Mouse (Mus musculus): ENCODE results near the gene Prg2. TPM values are rescaled to one million over a fixed set of nuclear protein-coding genes. Genes with fewer than 3 reads are reported as not detected.

Prg2 gene
- polyA plus RNA-seq, 1 experiment from 2014 or later: 1.1 TPM

DNA sequence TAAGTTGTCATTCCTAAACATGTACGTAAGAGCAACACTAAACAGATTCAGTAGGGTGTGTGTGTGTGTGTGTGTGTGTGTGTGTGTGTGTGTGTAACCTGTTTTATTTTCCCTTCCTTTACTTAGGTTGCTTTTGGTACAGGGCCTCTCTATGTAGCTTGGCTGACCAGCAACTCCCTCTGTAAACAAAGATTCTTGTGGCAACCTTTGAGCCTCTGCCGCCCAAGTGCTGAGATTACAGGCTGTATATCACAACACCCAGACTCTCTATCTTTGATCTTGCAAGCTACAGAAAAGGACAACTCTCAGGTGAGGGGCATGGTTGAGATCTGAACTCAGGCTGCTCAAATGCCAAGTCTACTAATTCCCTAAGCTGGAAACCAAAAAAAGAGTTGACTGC is 29.0 kb downstream of the Prg2 start:
- Histone ChIP-seq H3K9me3 (replicated peaks; ENCODE audit: control insufficient read depth, low read length) (no peaks in the 10 kb centered on the region), H3K27ac (ENCODE audit: low read depth, low read length) (no peak overlapping the region), H3K4me1 (ENCODE audit: control insufficient read depth, insufficient read depth, low read length) (peaks cover 26% of the 10 kb centered on the region), H3K36me3 (ENCODE audit: control insufficient read depth, insufficient read depth, low read length) (no peaks in the 10 kb centered on the region), H3K4me2 (no peak overlapping the region), H3K27me3 (ENCODE audit: control insufficient read depth, insufficient read depth, low read length) (no peaks in the 10 kb centered on the region), H3K4me3 (ENCODE audit: low read depth, low read length) (no peak overlapping the region), H3K9ac (ENCODE audit: low read depth, low read length) (no peak overlapping the region)
- no peak for ATAC-seq (replicated peaks; ENCODE audit: insufficient number of reproducible peaks, low FRiP score, low TSS enrichment)
- WGBS (ENCODE audit: insufficient replicate concordance): 77% methylated on average over 2 of the region's 2 CpGs

DNA sequence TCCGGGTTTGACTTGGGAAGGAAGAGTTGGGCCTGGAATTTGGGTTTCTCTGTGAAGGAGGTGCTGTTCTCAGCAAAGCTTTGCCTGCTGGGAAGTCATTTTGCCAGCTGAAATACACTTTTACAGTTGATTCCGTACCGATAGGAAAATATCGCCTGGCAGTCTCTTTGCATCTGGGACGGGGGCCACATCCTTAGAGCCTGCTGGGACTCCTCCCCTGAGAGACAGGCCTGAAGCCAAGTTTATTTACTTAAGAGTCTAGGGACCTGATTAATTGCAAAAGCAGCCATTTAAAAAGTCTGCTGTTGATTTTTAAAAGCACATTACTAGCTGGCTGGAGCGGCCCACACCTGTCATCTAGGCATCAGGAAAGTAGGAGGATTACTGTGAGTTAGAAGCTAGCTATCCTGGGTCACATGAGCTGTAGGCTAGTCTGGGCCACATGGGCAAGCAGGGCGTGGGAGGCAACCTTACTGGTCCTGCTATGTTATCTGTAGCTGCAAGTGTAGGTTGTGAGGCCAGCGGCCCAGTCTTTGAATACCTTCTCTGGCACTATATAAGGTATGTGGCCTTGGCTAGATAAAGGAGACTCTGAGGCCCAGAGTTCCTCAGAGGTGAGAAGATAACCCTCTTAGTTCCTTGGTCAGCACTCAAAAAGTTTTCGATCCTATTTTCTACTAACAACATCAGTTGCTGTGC is 31.8 kb downstream of the Prg2 start:
- ATAC-seq (replicated peaks; ENCODE audit: insufficient number of reproducible peaks, low FRiP score, low TSS enrichment): peak; percentile 91
- WGBS (ENCODE audit: insufficient replicate concordance): 27% methylated on average over 9 of the region's 9 CpGs
- H3K4me1 ChIP-seq (ENCODE audit: control insufficient read depth, insufficient read depth, low read length): peaks cover 29% of the 10 kb centered on the region
- no peak overlapping the region; the same call in 1 of the 2 replicates for H3K9ac ChIP-seq (ENCODE audit: low read depth, low read length)
- H3K4me3 ChIP-seq (ENCODE audit: low read depth, low read length): no peak overlapping the region
- no peaks in the 10 kb centered on the region for H3K27me3 ChIP-seq (ENCODE audit: control insufficient read depth, insufficient read depth, low read length)
- peak overlapping the region; percentile 41 for H3K4me2 ChIP-seq
- H3K36me3 ChIP-seq (ENCODE audit: control insufficient read depth, insufficient read depth, low read length): no peaks in the 10 kb centered on the region
- peak overlapping the region; percentile 85 for H3K27ac ChIP-seq (ENCODE audit: low read depth, low read length)
- no peaks in the 10 kb centered on the region for H3K9me3 ChIP-seq (replicated peaks; ENCODE audit: control insufficient read depth, low read length)

DNA sequence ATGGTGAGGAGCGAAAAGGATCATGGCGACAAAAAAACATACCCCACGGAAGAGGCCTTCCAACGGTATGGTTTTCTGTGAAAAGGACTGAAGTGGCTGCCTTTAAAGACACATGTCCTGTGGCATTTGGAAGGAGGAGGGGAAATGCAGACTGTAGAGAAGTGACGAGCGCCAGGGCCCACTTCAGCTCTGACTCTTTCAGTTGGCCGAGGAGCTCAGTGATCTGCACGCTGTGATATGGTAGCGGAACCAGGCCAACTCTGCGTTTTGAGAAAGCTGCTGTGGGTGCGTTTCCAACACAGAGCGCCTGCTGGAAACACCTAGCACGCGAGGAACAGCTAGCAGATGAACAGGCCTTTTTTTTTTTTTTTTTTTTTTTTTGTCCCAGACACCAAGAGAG is 32.4 kb downstream of the Prg2 start:
- Histone ChIP-seq H3K9ac (ENCODE audit: low read depth, low read length) (peak overlapping the region; percentile 28; the same call in 1 of the 2 replicates), H3K4me3 (ENCODE audit: low read depth, low read length) (no peak overlapping the region), H3K36me3 (ENCODE audit: control insufficient read depth, insufficient read depth, low read length) (no peaks in the 10 kb centered on the region), H3K4me1 (ENCODE audit: control insufficient read depth, insufficient read depth, low read length) (peaks cover 29% of the 10 kb centered on the region), H3K9me3 (replicated peaks; ENCODE audit: control insufficient read depth, low read length) (no peaks in the 10 kb centered on the region), H3K27me3 (ENCODE audit: control insufficient read depth, insufficient read depth, low read length) (no peaks in the 10 kb centered on the region), H3K4me2 (peak overlapping the region; percentile 41), H3K27ac (ENCODE audit: low read depth, low read length) (peak overlapping the region; percentile 85)
- peak; percentile 65; the same call in 1 of the 2 replicates for ATAC-seq (replicated peaks; ENCODE audit: insufficient number of reproducible peaks, low FRiP score, low TSS enrichment)
- 60% methylated on average over 14 of the region's 14 CpGs for WGBS (ENCODE audit: insufficient replicate concordance)

DNA sequence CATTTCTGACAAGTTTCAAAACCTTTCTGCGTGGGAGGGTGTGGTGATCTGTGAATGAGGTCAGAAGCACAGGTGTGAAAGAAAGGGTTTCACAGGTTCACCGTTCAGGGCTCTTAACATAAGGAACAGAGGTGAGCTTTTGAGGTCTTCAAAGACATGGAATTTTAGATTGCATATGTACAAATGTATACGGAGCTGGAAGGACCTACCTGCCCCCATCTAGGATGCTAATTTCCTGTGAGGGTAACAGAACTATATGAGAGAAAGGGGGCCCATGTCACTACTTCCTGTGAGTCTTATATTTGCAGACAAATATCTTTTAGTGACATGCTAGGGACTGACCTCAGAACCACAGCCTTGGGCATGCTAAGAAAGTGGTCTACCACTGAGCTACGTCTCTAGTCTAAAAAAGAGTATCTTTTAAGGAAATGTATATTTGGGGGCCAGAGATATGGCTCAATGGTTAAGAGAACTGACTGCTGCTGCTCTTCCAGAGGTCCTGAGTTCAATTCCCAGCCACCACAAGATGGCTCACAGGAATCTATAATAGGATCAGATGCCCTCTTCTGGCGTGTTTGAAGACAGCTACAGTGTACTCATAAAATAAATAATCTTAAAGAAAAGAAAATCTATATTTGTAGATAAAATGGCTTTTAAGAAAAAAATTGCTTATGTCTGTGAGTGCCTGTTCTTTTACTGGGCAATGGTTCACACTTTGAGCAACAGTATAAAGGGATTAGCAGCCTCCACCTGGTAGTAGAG is 33.7 kb downstream of the Prg2 start:
- no peak overlapping the region for H3K27ac ChIP-seq (ENCODE audit: low read depth, low read length)
- peaks cover 29% of the 10 kb centered on the region for H3K4me1 ChIP-seq (ENCODE audit: control insufficient read depth, insufficient read depth, low read length)
- no peaks in the 10 kb centered on the region for H3K27me3 ChIP-seq (ENCODE audit: control insufficient read depth, insufficient read depth, low read length)
- 80% methylated on average over 5 of the region's 5 CpGs for WGBS (ENCODE audit: insufficient replicate concordance)
- H3K9me3 ChIP-seq (replicated peaks; ENCODE audit: control insufficient read depth, low read length): no peaks in the 10 kb centered on the region
- no peaks in the 10 kb centered on the region for H3K36me3 ChIP-seq (ENCODE audit: control insufficient read depth, insufficient read depth, low read length)
- H3K9ac ChIP-seq (ENCODE audit: low read depth, low read length): no peak overlapping the region
- H3K4me2 ChIP-seq: no peak overlapping the region
- ATAC-seq (replicated peaks; ENCODE audit: insufficient number of reproducible peaks, low FRiP score, low TSS enrichment): no peak
- H3K4me3 ChIP-seq (ENCODE audit: low read depth, low read length): no peak overlapping the region

DNA sequence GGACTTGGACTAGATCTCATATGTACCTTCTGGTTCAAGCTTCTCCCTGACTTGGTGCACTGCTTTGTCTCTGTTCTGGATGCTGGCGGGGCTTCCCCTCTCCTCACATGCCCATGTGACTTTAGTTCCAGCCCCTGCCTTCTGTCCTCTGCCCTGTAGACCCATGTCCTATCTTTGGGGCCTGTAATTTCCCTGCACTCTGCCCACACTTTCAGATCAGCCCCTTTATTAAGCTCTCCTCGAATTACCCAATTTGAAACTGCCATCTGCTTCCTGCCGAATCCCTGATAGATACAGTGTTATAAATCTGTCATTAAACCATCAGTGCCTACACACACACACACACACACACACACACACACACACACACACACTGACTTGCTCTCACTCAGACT is 34.3 kb downstream of the Prg2 start:
- Histone ChIP-seq H3K4me1 (ENCODE audit: control insufficient read depth, insufficient read depth, low read length) (peaks cover 29% of the 10 kb centered on the region), H3K27me3 (ENCODE audit: control insufficient read depth, insufficient read depth, low read length) (no peaks in the 10 kb centered on the region), H3K4me2 (no peak overlapping the region), H3K9me3 (replicated peaks; ENCODE audit: control insufficient read depth, low read length) (no peaks in the 10 kb centered on the region), H3K9ac (ENCODE audit: low read depth, low read length) (no peak overlapping the region), H3K4me3 (ENCODE audit: low read depth, low read length) (no peak overlapping the region), H3K36me3 (ENCODE audit: control insufficient read depth, insufficient read depth, low read length) (no peaks in the 10 kb centered on the region), H3K27ac (ENCODE audit: low read depth, low read length) (no peak overlapping the region)
- WGBS (ENCODE audit: insufficient replicate concordance): 41% methylated on average over 3 of the region's 3 CpGs
- ATAC-seq (replicated peaks; ENCODE audit: insufficient number of reproducible peaks, low FRiP score, low TSS enrichment): no peak

DNA sequence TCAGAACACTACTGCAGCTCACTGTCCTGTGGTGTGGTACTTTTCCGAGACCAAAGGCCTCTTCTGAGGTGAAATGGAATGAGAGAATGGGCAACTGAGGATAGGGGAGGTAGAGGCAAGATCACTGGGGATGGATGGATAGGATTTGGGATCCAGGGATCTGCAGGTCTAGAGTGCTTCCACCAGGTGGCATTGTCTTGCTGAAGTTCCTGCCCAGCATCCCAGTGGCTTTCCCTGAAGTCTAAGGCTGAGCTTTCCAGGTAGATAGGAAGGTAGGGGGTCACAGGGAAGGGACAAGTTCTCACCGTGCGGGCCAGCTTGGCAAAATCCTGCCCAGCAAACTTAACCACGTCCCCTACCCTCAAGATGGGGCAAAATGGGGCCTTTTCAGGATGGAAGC is 41.8 kb downstream of the Prg2 start:
- H3K4me3 ChIP-seq (ENCODE audit: low read depth, low read length): no peak overlapping the region
- no peak for ATAC-seq (replicated peaks; ENCODE audit: insufficient number of reproducible peaks, low FRiP score, low TSS enrichment)
- 13% methylated on average over 4 of the region's 4 CpGs for WGBS (ENCODE audit: insufficient replicate concordance)
- no peaks in the 10 kb centered on the region for H3K36me3 ChIP-seq (ENCODE audit: control insufficient read depth, insufficient read depth, low read length)
- no peaks in the 10 kb centered on the region for H3K4me1 ChIP-seq (ENCODE audit: control insufficient read depth, insufficient read depth, low read length)
- H3K9me3 ChIP-seq (replicated peaks; ENCODE audit: control insufficient read depth, low read length): no peaks in the 10 kb centered on the region
- no peak overlapping the region for H3K9ac ChIP-seq (ENCODE audit: low read depth, low read length)
- no peak overlapping the region for H3K4me2 ChIP-seq
- peaks cover 2% of the 10 kb centered on the region; the same call in 1 of the 2 replicates for H3K27me3 ChIP-seq (ENCODE audit: control insufficient read depth, insufficient read depth, low read length)
- no peak overlapping the region for H3K27ac ChIP-seq (ENCODE audit: low read depth, low read length)

DNA sequence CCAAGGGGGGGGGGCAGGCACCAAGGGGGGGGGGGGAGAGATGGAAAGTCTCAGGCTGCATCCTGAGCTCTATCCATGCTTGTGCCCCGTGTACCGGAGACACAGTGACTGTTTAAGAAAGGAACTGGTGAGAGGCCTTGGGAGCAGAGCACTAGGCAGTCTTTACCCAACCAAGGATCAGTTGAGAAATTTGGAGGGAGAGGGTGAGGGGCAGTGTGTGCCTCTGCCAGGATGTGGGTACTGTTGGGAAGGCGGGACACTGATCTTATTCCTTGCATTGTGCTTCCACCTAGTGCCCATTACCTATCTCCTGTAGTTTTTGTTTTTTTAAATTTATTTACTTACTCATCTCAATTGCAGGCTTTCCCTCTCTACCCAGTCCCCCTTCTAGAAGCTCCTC is 45.9 kb downstream of the Prg2 start:
- ATAC-seq (replicated peaks; ENCODE audit: insufficient number of reproducible peaks, low FRiP score, low TSS enrichment): no peak
- 57% methylated on average over 3 of the region's 3 CpGs for WGBS (ENCODE audit: insufficient replicate concordance)
- H3K9me3 ChIP-seq (replicated peaks; ENCODE audit: control insufficient read depth, low read length): no peaks in the 10 kb centered on the region

DNA sequence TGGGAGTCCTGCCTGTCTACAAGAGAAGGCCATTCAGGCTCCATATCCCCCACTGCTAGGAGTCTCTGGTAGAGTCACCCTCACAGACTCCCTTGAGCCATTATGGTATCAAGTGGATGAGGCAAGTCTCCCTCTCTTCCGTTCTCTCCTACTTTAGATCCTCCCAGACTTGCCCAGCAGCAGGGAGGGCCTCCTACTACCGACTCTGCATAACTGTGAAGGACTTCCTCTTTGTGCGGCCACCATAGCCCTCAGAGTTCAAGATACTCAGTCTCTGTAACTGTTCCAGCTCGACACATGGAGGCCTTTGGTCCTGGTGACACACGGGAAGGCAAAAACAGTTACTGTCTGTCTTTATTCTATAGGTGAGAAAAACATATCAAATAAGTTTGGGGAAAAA is 47.0 kb downstream of the Prg2 start:
- Histone ChIP-seq H3K27ac (ENCODE audit: low read depth, low read length) (no peak overlapping the region), H3K9me3 (replicated peaks; ENCODE audit: control insufficient read depth, low read length) (no peaks in the 10 kb centered on the region), H3K9ac (ENCODE audit: low read depth, low read length) (no peak overlapping the region), H3K4me3 (ENCODE audit: low read depth, low read length) (no peak overlapping the region), H3K4me1 (ENCODE audit: control insufficient read depth, insufficient read depth, low read length) (no peaks in the 10 kb centered on the region), H3K36me3 (ENCODE audit: control insufficient read depth, insufficient read depth, low read length) (no peaks in the 10 kb centered on the region), H3K27me3 (ENCODE audit: control insufficient read depth, insufficient read depth, low read length) (no peaks in the 10 kb centered on the region), H3K4me2 (no peak overlapping the region)
- WGBS (ENCODE audit: insufficient replicate concordance): 61% methylated on average over 5 of the region's 5 CpGs
- ATAC-seq (replicated peaks; ENCODE audit: insufficient number of reproducible peaks, low FRiP score, low TSS enrichment): no peak

More for the DNA sequence above, 45.9 kb downstream of the Prg2 start:
- no peak overlapping the region for H3K9ac ChIP-seq (ENCODE audit: low read depth, low read length)
- H3K27ac ChIP-seq (ENCODE audit: low read depth, low read length): no peak overlapping the region
- H3K27me3 ChIP-seq (ENCODE audit: control insufficient read depth, insufficient read depth, low read length): peaks cover 2% of the 10 kb centered on the region; the same call in 1 of the 2 replicates
- no peaks in the 10 kb centered on the region for H3K36me3 ChIP-seq (ENCODE audit: control insufficient read depth, insufficient read depth, low read length)
- H3K4me3 ChIP-seq (ENCODE audit: low read depth, low read length): no peak overlapping the region
- H3K4me1 ChIP-seq (ENCODE audit: control insufficient read depth, insufficient read depth, low read length): no peaks in the 10 kb centered on the region
- H3K4me2 ChIP-seq: no peak overlapping the region
